Mouse (Mus musculus) heart, embryonic 14.5 days (tissue): ENCODE measurements around the gene Taar8b. TPM values are rescaled to one million over a fixed set of nuclear protein-coding genes. Genes with fewer than 3 reads are reported as not detected.

Source experiments
- polyA plus RNA-seq: library from polyadenylated mRNA; unstranded; fragments of >200 nt; fragmentation: Nextera tagmentation; extraction: Ambion mirVana; gene quantifications from 2 replicates; pipeline ENCODE4 v1.2.1, GENCODE M21; 2014

Taar8b gene
- polyA plus RNA-seq, 1 experiment from 2014 or later = not detected

Other genes with a start within 250 kb of the Taar8b start
- gene Vnn3, start 240.8 kb downstream of the Taar8b start, polyA plus RNA-seq = 0.15 and 0.43 TPM in 2 replicates
- gene Vnn1, start 197.6 kb downstream of the Taar8b start, polyA plus RNA-seq = 3.7 and 4.5 TPM in 2 replicates
- not detected in 2 replicates for gene Taar1, start 171.9 kb downstream of the Taar8b start, polyA plus RNA-seq
- gene Taar2, start 153.7 kb downstream of the Taar8b start, polyA plus RNA-seq = not detected in 2 replicates
- not detected in 2 replicates for gene Taar3, start 142.7 kb downstream of the Taar8b start, polyA plus RNA-seq
- not detected in 2 replicates for gene Taar4, start 131.8 kb downstream of the Taar8b start, polyA plus RNA-seq
- gene Taar5, start 121.6 kb downstream of the Taar8b start, polyA plus RNA-seq = not detected in 2 replicates
- not detected in 2 replicates for gene Taar6, start 106.6 kb downstream of the Taar8b start, polyA plus RNA-seq
- gene Taar7a, start 98.8 kb downstream of the Taar8b start, polyA plus RNA-seq = not detected in 2 replicates
- not detected in 2 replicates for gene Taar7b, start 92.4 kb downstream of the Taar8b start, polyA plus RNA-seq
- gene Taar7d, start 65.1 kb downstream of the Taar8b start, polyA plus RNA-seq = not detected in 2 replicates
- not detected in 2 replicates for gene Taar7e, start 54.7 kb downstream of the Taar8b start, polyA plus RNA-seq
- gene Taar7f, start 42.8 kb downstream of the Taar8b start, polyA plus RNA-seq = not detected in 2 replicates
- not detected in 2 replicates for gene Taar8a, start 15.8 kb downstream of the Taar8b start, polyA plus RNA-seq
- not detected in 2 replicates for gene Taar8c, start 9.6 kb upstream of the Taar8b start, polyA plus RNA-seq
- not detected in 2 replicates for gene Taar9, start 17.2 kb upstream of the Taar8b start, polyA plus RNA-seq
- 87.4 and 91.7 TPM in 2 replicates for gene Stx7, start 57.0 kb upstream of the Taar8b start, polyA plus RNA-seq
- 9.1 and 10.4 TPM in 2 replicates for gene Moxd1, start 131.2 kb upstream of the Taar8b start, polyA plus RNA-seq